Mouse (Mus musculus) kidney, adult 10 weeks (tissue): Measurements from ENCODE around the gene 1700022I11Rik. TPM values are rescaled to one million over a fixed set of nuclear protein-coding genes. Genes with fewer than 3 reads are reported as not detected.

Experiments
- polyA plus RNA-seq: library from polyadenylated mRNA; stranded (reverse); fragments of 350-450 nt; fragmentation: Illumina TruSeq; extraction: RNeasy Lipid Tissue Mini Kit (QIAGEN cat#74804); gene quantifications from one replicate; pipeline ENCODE4 v1.2.3, GENCODE M21; 2014; ENCODE audit warnings: low read depth, low replicate concordance

1700022I11Rik gene
- polyA plus RNA-seq, result not detected

GRCm38 (mm10) chr4:42969304-42969703 is at the start of gene 1700022I11Rik:
Gene 1700022I11Rik, plus strand, starts transcription at chr4:42969604.

GRCm38 (mm10) chr4:42949676-42950051 is 19.7 kb upstream of the 1700022I11Rik start, which contains the start of gene Dnajb5:
Gene Dnajb5, plus strand, starts transcription at chr4:42949814.

GRCm38 (mm10) chr4:43000141-43000986 is 31.0 kb downstream of the 1700022I11Rik start, which contains the start of gene Vcp:
Gene Vcp, minus strand, starts transcription at chr4:43000507.

GRCm38 (mm10) chr4:43010161-43011038 is 41.0 kb downstream of the 1700022I11Rik start, which contains the start of gene Fancg:
Gene Fancg, minus strand, starts transcription at chr4:43010506.

GRCm38 (mm10) chr4:43025084-43025960 is 55.9 kb downstream of the 1700022I11Rik start, which contains the start of gene Pigo:
Gene Pigo, minus strand, starts transcription at chr4:43025819.

GRCm38 (mm10) chr4:43031237-43031995 is 62.0 kb downstream of the 1700022I11Rik start, which contains the start of gene Stoml2:
Gene Stoml2, minus strand, starts transcription at chr4:43031710.

Other genes with a start within 250 kb of the 1700022I11Rik start
- gene 4930578G10Rik, start 234.1 kb upstream of the 1700022I11Rik start, polyA plus RNA-seq, result not detected
- not detected for gene Ccl19, start 213.0 kb upstream of the 1700022I11Rik start, polyA plus RNA-seq
- not detected for gene Ccl21a, start 195.6 kb upstream of the 1700022I11Rik start, polyA plus RNA-seq
- not detected for gene Fam205a1, start 115.7 kb upstream of the 1700022I11Rik start, polyA plus RNA-seq
- gene Gm12394, start 112.8 kb upstream of the 1700022I11Rik start, polyA plus RNA-seq, result not detected
- gene Fam205c, start 95.4 kb upstream of the 1700022I11Rik start, polyA plus RNA-seq, result not detected
- 0.28 TPM for gene Phf24, start 52.9 kb upstream of the 1700022I11Rik start, polyA plus RNA-seq
- gene Dnajb5, start 19.8 kb upstream of the 1700022I11Rik start, polyA plus RNA-seq, result 0.49 TPM
- gene Vcp, start 30.9 kb downstream of the 1700022I11Rik start, polyA plus RNA-seq, result 167 TPM
- gene Fancg, start 40.9 kb downstream of the 1700022I11Rik start, polyA plus RNA-seq, result 2.9 TPM
- gene Pigo, start 56.2 kb downstream of the 1700022I11Rik start, polyA plus RNA-seq, result 2.6 TPM
- 28.3 TPM for gene Stoml2, start 62.1 kb downstream of the 1700022I11Rik start, polyA plus RNA-seq
- gene Fam214b, start 76.6 kb downstream of the 1700022I11Rik start, polyA plus RNA-seq, result 1.9 TPM
- gene Unc13b, start 89.3 kb downstream of the 1700022I11Rik start, polyA plus RNA-seq, result 5.1 TPM